Mouse (Mus musculus): Measurements from ENCODE around the gene Nme3. TPM values are rescaled to one million over a fixed set of nuclear protein-coding genes. Genes with fewer than 3 reads are reported as not detected.

Gene Nme3
- polyA plus RNA-seq, 1 experiment from 2014 or later = 76.1 TPM

GRCm38 (mm10) chr17:24874989-24875388 is 21.3 kb upstream of the Nme3 start:
- H3K9me3 ChIP-seq (ENCODE audit: control insufficient read depth, low read length) = no peaks in the 10 kb centered on the region
- H3K27me3 ChIP-seq (replicated peaks; ENCODE audit: control insufficient read depth, insufficient read depth, low read length) = no peaks in the 10 kb centered on the region
- H3K27ac ChIP-seq (ENCODE audit: low read length) = no peak overlapping the region
- H3K4me1 ChIP-seq (replicated peaks; ENCODE audit: control insufficient read depth, insufficient read depth, low read length) = no peaks in the 10 kb centered on the region
- no peak overlapping the region for H3K4me3 ChIP-seq (replicated peaks; ENCODE audit: low read length)
- WGBS = 83% methylated on average over 8 of the region's 8 CpGs
- ATAC-seq = no peak
- no peak overlapping the region for H3K4me2 ChIP-seq (ENCODE audit: low read length)
- no peaks in the 10 kb centered on the region for H3K36me3 ChIP-seq (ENCODE audit: control insufficient read depth, insufficient read depth)
- H3K9ac ChIP-seq (replicated peaks; ENCODE audit: low read depth, low read length) = no peak overlapping the region

GRCm38 (mm10) chr17:24877336-24878116 is 18.8 kb upstream of the Nme3 start:
- Histone ChIP-seq H3K9me3 (ENCODE audit: control insufficient read depth, low read length) (no peaks in the 10 kb centered on the region), H3K27me3 (replicated peaks; ENCODE audit: control insufficient read depth, insufficient read depth, low read length) (no peaks in the 10 kb centered on the region), H3K4me1 (replicated peaks; ENCODE audit: control insufficient read depth, insufficient read depth, low read length) (no peaks in the 10 kb centered on the region), H3K4me3 (replicated peaks; ENCODE audit: low read length) (no peak overlapping the region), H3K9ac (replicated peaks; ENCODE audit: low read depth, low read length) (no peak overlapping the region), H3K36me3 (ENCODE audit: control insufficient read depth, insufficient read depth) (no peaks in the 10 kb centered on the region), H3K27ac (ENCODE audit: low read length) (no peak overlapping the region), H3K4me2 (ENCODE audit: low read length) (no peak overlapping the region)
- 68% methylated on average over 10 of the region's 10 CpGs for WGBS
- ATAC-seq = no peak

- Histone ChIP-seq H3K27ac (ENCODE audit: low read length) (no peak overlapping the region), H3K9me3 (ENCODE audit: control insufficient read depth, low read length) (no peaks in the 10 kb centered on the region), H3K36me3 (ENCODE audit: control insufficient read depth, insufficient read depth) (no peaks in the 10 kb centered on the region), H3K4me1 (replicated peaks; ENCODE audit: control insufficient read depth, insufficient read depth, low read length) (no peaks in the 10 kb centered on the region), H3K4me3 (replicated peaks; ENCODE audit: low read length) (no peak overlapping the region), H3K4me2 (ENCODE audit: low read length) (no peak overlapping the region), H3K27me3 (replicated peaks; ENCODE audit: control insufficient read depth, insufficient read depth, low read length) (no peaks in the 10 kb centered on the region), H3K9ac (replicated peaks; ENCODE audit: low read depth, low read length) (no peak overlapping the region)
- no peak for ATAC-seq
- WGBS = 35% methylated on average over 5 of the region's 5 CpGs
Measured at GRCm38 (mm10) chr17:24878117-24878397, 18.2 kb upstream of the Nme3 start.

GRCm38 (mm10) chr17:24878531-24878930 is 17.8 kb upstream of the Nme3 start:
- H3K4me1 ChIP-seq (replicated peaks; ENCODE audit: control insufficient read depth, insufficient read depth, low read length) = no peaks in the 10 kb centered on the region
- ATAC-seq = no peak
- no peak overlapping the region for H3K4me3 ChIP-seq (replicated peaks; ENCODE audit: low read length)
- H3K27me3 ChIP-seq (replicated peaks; ENCODE audit: control insufficient read depth, insufficient read depth, low read length) = no peaks in the 10 kb centered on the region
- H3K36me3 ChIP-seq (ENCODE audit: control insufficient read depth, insufficient read depth) = 0 out of 2 replicates have a peak, but pooled peaks cover under 1% of the 10 kb centered on the region
- H3K9ac ChIP-seq (replicated peaks; ENCODE audit: low read depth, low read length) = no peak overlapping the region
- H3K9me3 ChIP-seq (ENCODE audit: control insufficient read depth, low read length) = no peaks in the 10 kb centered on the region
- H3K4me2 ChIP-seq (ENCODE audit: low read length) = no peak overlapping the region
- no peak overlapping the region for H3K27ac ChIP-seq (ENCODE audit: low read length)
- WGBS = 71% methylated on average over 8 of the region's 8 CpGs

- Histone ChIP-seq H3K36me3 (ENCODE audit: control insufficient read depth, insufficient read depth) (0 out of 2 replicates have a peak, but pooled peaks cover 3% of the 10 kb centered on the region), H3K9me3 (ENCODE audit: control insufficient read depth, low read length) (no peaks in the 10 kb centered on the region), H3K9ac (replicated peaks; ENCODE audit: low read depth, low read length) (no peak overlapping the region), H3K4me2 (ENCODE audit: low read length) (no peak overlapping the region), H3K27ac (ENCODE audit: low read length) (no peak overlapping the region), H3K27me3 (replicated peaks; ENCODE audit: control insufficient read depth, insufficient read depth, low read length) (no peaks in the 10 kb centered on the region), H3K4me3 (replicated peaks; ENCODE audit: low read length) (no peak overlapping the region), H3K4me1 (replicated peaks; ENCODE audit: control insufficient read depth, insufficient read depth, low read length) (peaks cover 10% of the 10 kb centered on the region)
- WGBS = 54% methylated on average over 7 of the region's 7 CpGs
- no peak for ATAC-seq
Measured at GRCm38 (mm10) chr17:24881738-24882440, 14.4 kb upstream of the Nme3 start.

- WGBS = 89% methylated on average over 6 of the region's 6 CpGs
- Histone ChIP-seq H3K9me3 (ENCODE audit: control insufficient read depth, low read length) (no peaks in the 10 kb centered on the region), H3K4me3 (replicated peaks; ENCODE audit: low read length) (no peak overlapping the region)
Measured at GRCm38 (mm10) chr17:24884391-24884790, 11.9 kb upstream of the Nme3 start.

GRCm38 (mm10) chr17:24885356-24886133 is 10.8 kb upstream of the Nme3 start:
- Histone ChIP-seq H3K4me1 (replicated peaks; ENCODE audit: control insufficient read depth, insufficient read depth, low read length) (peaks cover 24% of the 10 kb centered on the region), H3K9me3 (ENCODE audit: control insufficient read depth, low read length) (no peaks in the 10 kb centered on the region), H3K4me3 (replicated peaks; ENCODE audit: low read length) (peak overlapping the region; percentile 86), H3K27me3 (replicated peaks; ENCODE audit: control insufficient read depth, insufficient read depth, low read length) (no peaks in the 10 kb centered on the region), H3K36me3 (ENCODE audit: control insufficient read depth, insufficient read depth) (peaks cover 8% of the 10 kb centered on the region), H3K4me2 (ENCODE audit: low read length) (peak overlapping the region; percentile 85), H3K27ac (ENCODE audit: low read length) (no peak overlapping the region), H3K9ac (replicated peaks; ENCODE audit: low read depth, low read length) (peak overlapping the region; percentile 32)
- WGBS = 24% methylated on average over 22 of the region's 22 CpGs
- ATAC-seq = no peak

More at GRCm38 (mm10) chr17:24884391-24884790, 11.9 kb upstream of the Nme3 start:
- no peak for ATAC-seq
- Histone ChIP-seq H3K9ac (replicated peaks; ENCODE audit: low read depth, low read length) (no peak overlapping the region), H3K27me3 (replicated peaks; ENCODE audit: control insufficient read depth, insufficient read depth, low read length) (no peaks in the 10 kb centered on the region), H3K4me2 (ENCODE audit: low read length) (no peak overlapping the region), H3K4me1 (replicated peaks; ENCODE audit: control insufficient read depth, insufficient read depth, low read length) (peaks cover 24% of the 10 kb centered on the region), H3K36me3 (ENCODE audit: control insufficient read depth, insufficient read depth) (0 out of 2 replicates have a peak, but pooled peaks cover 3% of the 10 kb centered on the region), H3K27ac (ENCODE audit: low read length) (no peak overlapping the region)

- ATAC-seq = peak; percentile 98
- peak within 1 kb of the TSS; percentile 57 for H3K27ac ChIP-seq (ENCODE audit: low read length)
- H3K9ac ChIP-seq (replicated peaks; ENCODE audit: low read depth, low read length) = peak within 1 kb of the TSS; percentile 89
- H3K4me3 ChIP-seq (replicated peaks; ENCODE audit: low read length) = peak within 1 kb of the TSS; percentile 86
- peaks cover 16% of the 10 kb centered on the region for H3K36me3 ChIP-seq (ENCODE audit: control insufficient read depth, insufficient read depth)
- WGBS = under 1% methylated on average over 69 of the region's 69 CpGs
- H3K27me3 ChIP-seq (replicated peaks; ENCODE audit: control insufficient read depth, insufficient read depth, low read length) = no peaks in the 10 kb centered on the region
- peaks cover 24% of the 10 kb centered on the region for H3K4me1 ChIP-seq (replicated peaks; ENCODE audit: control insufficient read depth, insufficient read depth, low read length)
- H3K4me2 ChIP-seq (ENCODE audit: low read length) = peak within 1 kb of the TSS; percentile 94
- H3K9me3 ChIP-seq (ENCODE audit: control insufficient read depth, low read length) = no peaks in the 10 kb centered on the region
Measured at GRCm38 (mm10) chr17:24886134-24886931, 10.0 kb upstream of the Nme3 start, which contains the start of the genes Nubp2 and Spsb3. Gene Nubp2 (minus strand): TSS chr17:24886349. Gene Spsb3 (plus strand): TSS chr17:24886643.

All from forebrain, embryonic 16.5 days (tissue).